Mouse (Mus musculus) cerebellum, adult 2 months (tissue): ENCODE results near the gene Tpt1. TPM values are rescaled to one million over a fixed set of nuclear protein-coding genes. Genes with fewer than 3 reads are reported as not detected.
A peak's percentile ranks its signal among the peaks of the same experiment; 100 is the strongest.

Experiments used
- DNase-seq, 2 experiments: peaks; one replicate each; pipeline ENCODE4 v3.0.0; 2021
- H3K27ac ChIP-seq: fragments of 200-500 bp; 2 replicates; pipeline ENCODE4 v1.5.1; 2012; ENCODE audit warnings: low read length, control low read depth, inconsistent platforms; ENCODE audit not compliant: insufficient read depth
- H3K27me3 ChIP-seq: fragments of 200-500 bp; 2 replicates; pipeline ENCODE4 v1.6.1; 2012; ENCODE audit warnings: inconsistent platforms, mild to moderate bottlenecking, low read length, moderate library complexity; ENCODE audit not compliant: control insufficient read depth, insufficient read depth
- H3K4me1 ChIP-seq: fragments of 200-500 bp; 2 replicates; pipeline ENCODE4 v1.6.1; 2011; ENCODE audit warnings: low read length; ENCODE audit not compliant: control insufficient read depth, insufficient read depth
- H3K4me3 ChIP-seq: fragments of 200-500 bp; replicated peaks from 2 replicates; pipeline ENCODE3; 2011; ENCODE audit warnings: mild to moderate bottlenecking, low read depth, low read length, control low read depth; ENCODE audit not compliant: insufficient read depth
- CTCF ChIP-seq: fragments of 200-500 bp; IDR thresholded peaks from 2 replicates; pipeline ENCODE4 v1.5.1; 2011; ENCODE audit warnings: low read depth, mild to moderate bottlenecking, control low read depth, low read length, moderate library complexity, borderline replicate concordance; ENCODE audit not compliant: insufficient read depth
- POLR2A ChIP-seq: fragments of 200-500 bp; IDR thresholded peaks from 2 replicates; pipeline ENCODE4 v1.6.1; 2011; ENCODE audit warnings: low read length, control low read depth, borderline replicate concordance; ENCODE audit not compliant: insufficient read depth
- WGBS: fragments of 180-500 bp; shearing (Covaris S2); methylation state at CpG from one replicate; pipeline ENCODE4 v1.1.7; 2018; 5-methylcytosine and 5-hydroxymethylcytosine counted together
- polyA plus RNA-seq: library from polyadenylated mRNA; depleted of rRNA; stranded (reverse); fragments of >200 nt; gene quantifications from 2 replicates; pipeline ENCODE4 v1.2.3, GENCODE M21; 2012; rRNA removed

The Tpt1 gene
- 698 and 753 TPM in 2 replicates for polyA plus RNA-seq

- WGBS = under 1% methylated on average over 108 of the region's 108 CpGs
- DNase-seq = peak; percentile 99
- TF ChIP-seq CTCF = no peak
- TF ChIP-seq POLR2A = peak; percentile 72
- peak within 1 kb of the TSS; percentile 84 for H3K4me3 ChIP-seq
- peak within 1 kb of the TSS; percentile 88 for H3K27ac ChIP-seq
- no peaks in the 10 kb centered on the region for H3K27me3 ChIP-seq
- H3K4me1 ChIP-seq = peaks cover 8% of the 10 kb centered on the region; the same call in 1 of the 2 replicates
Measured at GRCm38 (mm10) chr14:75844867-75845697, at the start of gene Tpt1. Gene Tpt1, plus strand, starts transcription at chr14:75845093.

- no peak for TF ChIP-seq CTCF
- no peak for TF ChIP-seq POLR2A
- no peak for DNase-seq
- no peaks in the 10 kb centered on the region for H3K4me1 ChIP-seq
- WGBS = 81% methylated on average over 4 of the region's 4 CpGs
- no peaks in the 10 kb centered on the region for H3K27me3 ChIP-seq
- H3K4me3 ChIP-seq = no peak overlapping the region
- no peak overlapping the region for H3K27ac ChIP-seq
Measured at GRCm38 (mm10) chr14:75795918-75796317, 49.0 kb upstream of the Tpt1 start.

GRCm38 (mm10) chr14:75797769-75798386 is 47.0 kb upstream of the Tpt1 start:
- Histone ChIP-seq H3K27me3 (no peaks in the 10 kb centered on the region), H3K27ac (no peak overlapping the region), H3K4me1 (no peaks in the 10 kb centered on the region), H3K4me3 (no peak overlapping the region)
- DNase-seq = no peak
- WGBS = 47% methylated on average over 5 of the region's 5 CpGs
- no peak for TF ChIP-seq POLR2A
- no peak for TF ChIP-seq CTCF

GRCm38 (mm10) chr14:75807800-75808199 is 37.1 kb upstream of the Tpt1 start:
- Histone ChIP-seq H3K4me1 (no peaks in the 10 kb centered on the region), H3K4me3 (no peak overlapping the region), H3K27ac (no peak overlapping the region), H3K27me3 (no peaks in the 10 kb centered on the region)
- 57% methylated on average over 8 of the region's 8 CpGs for WGBS
- TF ChIP-seq CTCF (no peak), POLR2A (no peak)
- no peak for DNase-seq

GRCm38 (mm10) chr14:75809931-75810330 is 35.0 kb upstream of the Tpt1 start:
- WGBS = 85% methylated on average over 6 of the region's 6 CpGs
- DNase-seq = no peak

GRCm38 (mm10) chr14:75818528-75818927 is 26.4 kb upstream of the Tpt1 start:
- H3K4me1 ChIP-seq = no peaks in the 10 kb centered on the region
- WGBS = 87% methylated on average over 2 of the region's 2 CpGs
- H3K27ac ChIP-seq = no peak overlapping the region
- TF ChIP-seq CTCF (no peak), POLR2A (no peak)
- H3K4me3 ChIP-seq = no peak overlapping the region
- DNase-seq = no peak
- H3K27me3 ChIP-seq = no peaks in the 10 kb centered on the region

More at GRCm38 (mm10) chr14:75809931-75810330, 35.0 kb upstream of the Tpt1 start:
- no peak for TF ChIP-seq CTCF
- no peak for TF ChIP-seq POLR2A
- Histone ChIP-seq H3K27me3 (no peaks in the 10 kb centered on the region), H3K4me3 (no peak overlapping the region), H3K4me1 (no peaks in the 10 kb centered on the region), H3K27ac (no peak overlapping the region)

GRCm38 (mm10) chr14:75819341-75819740 is 25.6 kb upstream of the Tpt1 start:
- no peaks in the 10 kb centered on the region for H3K4me1 ChIP-seq
- no peak overlapping the region for H3K4me3 ChIP-seq
- H3K27me3 ChIP-seq = no peaks in the 10 kb centered on the region
- no peak for DNase-seq
- WGBS = 87% methylated on average over 2 of the region's 2 CpGs
- H3K27ac ChIP-seq = no peak overlapping the region
- TF ChIP-seq POLR2A (no peak), CTCF (no peak)
